Mouse (Mus musculus): Measurements from ENCODE around the gene Oas3.

The Oas3 gene

GRCm38 (mm10) chr5:120751206-120751605 is 26.3 kb downstream of the Oas3 start:
- no peak for DNase-seq

GRCm38 (mm10) chr5:120749688-120750087 is 27.8 kb downstream of the Oas3 start, which contains the start of gene Oas2:
Gene Oas2 (minus strand): TSS chr5:120749853.
- DNase-seq = no peak

GRCm38 (mm10) chr5:120746451-120746850 is 31.0 kb downstream of the Oas3 start:
- DNase-seq = peak in 1 of 2 experiments; percentile 42

- DNase-seq = peak in 1 of 2 experiments; percentile 37
Observed at GRCm38 (mm10) chr5:120742125-120742524, 35.3 kb downstream of the Oas3 start.

- DNase-seq = no peak
Observed at GRCm38 (mm10) chr5:120734380-120734990, 43.0 kb downstream of the Oas3 start.

GRCm38 (mm10) chr5:120733696-120734095 is 43.8 kb downstream of the Oas3 start:
- DNase-seq = no peak

GRCm38 (mm10) chr5:120732740-120733139 is 44.7 kb downstream of the Oas3 start:
- DNase-seq = no peak

GRCm38 (mm10) chr5:120729319-120729718 is 48.1 kb downstream of the Oas3 start:
- DNase-seq = no peak

GRCm38 (mm10) chr5:120725811-120726455 is 51.5 kb downstream of the Oas3 start:
- DNase-seq = no peak

GRCm38 (mm10) chr5:120721005-120721404 is 56.5 kb downstream of the Oas3 start:
- no peak for DNase-seq

GRCm38 (mm10) chr5:120718600-120719378 is 58.7 kb downstream of the Oas3 start:
- no peak for DNase-seq

- DNase-seq = no peak
Observed at GRCm38 (mm10) chr5:120717136-120717535, 60.3 kb downstream of the Oas3 start.

- DNase-seq = peak; percentile 55 to 72
Observed at GRCm38 (mm10) chr5:120714314-120714713, 63.1 kb downstream of the Oas3 start.

- no peak for DNase-seq
Observed at GRCm38 (mm10) chr5:120712721-120713120, 64.7 kb downstream of the Oas3 start.

- no peak for DNase-seq
Observed at GRCm38 (mm10) chr5:120711827-120712226, 65.6 kb downstream of the Oas3 start, which contains the start of gene Dtx1. Gene Dtx1 (minus strand): TSS chr5:120711927.

- DNase-seq = peak; percentile 43 to 48
Observed at GRCm38 (mm10) chr5:120711416-120711815, 66.0 kb downstream of the Oas3 start.

GRCm38 (mm10) chr5:120710826-120711248 is 66.6 kb downstream of the Oas3 start:
- DNase-seq = no peak

- DNase-seq = peak in 1 of 2 experiments; percentile 32
Observed at GRCm38 (mm10) chr5:120710161-120710825, 67.2 kb downstream of the Oas3 start.

GRCm38 (mm10) chr5:120706976-120707375 is 70.5 kb downstream of the Oas3 start:
- no peak for DNase-seq

GRCm38 (mm10) chr5:120706541-120706940 is 70.9 kb downstream of the Oas3 start:
- DNase-seq = peak in 1 of 2 experiments; percentile 32

GRCm38 (mm10) chr5:120704421-120704820 is 73.0 kb downstream of the Oas3 start:
- DNase-seq = no peak

GRCm38 (mm10) chr5:120703660-120704059 is 73.8 kb downstream of the Oas3 start:
- no peak for DNase-seq

All from lung, postnatal 4 days (tissue).